Mouse (Mus musculus): ENCODE measurements around the gene Orai1.

DNA sequence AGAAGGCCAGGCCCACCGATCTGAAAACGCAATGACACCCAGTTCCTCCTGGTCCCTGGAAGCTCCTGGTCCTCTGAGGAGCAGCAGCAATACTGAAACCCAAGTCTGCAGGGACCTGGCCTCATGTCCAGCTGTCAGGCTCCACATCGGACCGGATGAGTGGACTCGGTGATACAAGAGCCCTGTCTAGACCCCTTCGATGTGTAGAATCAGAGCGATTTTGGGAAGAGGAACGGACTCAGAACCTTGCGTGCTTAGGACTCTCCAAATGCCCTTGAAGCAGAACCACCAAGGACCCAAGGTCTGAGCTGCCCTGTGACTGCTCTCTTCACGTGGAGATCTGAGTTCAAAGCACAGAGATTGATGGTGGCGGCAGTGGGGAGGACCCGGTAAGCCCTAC, 53.2 kb downstream of the Orai1 start, which contains the start of gene Tmem120b:
- TF ChIP-seq CTCF (IDR thresholded peaks at IDR 0.05; ENCODE audit: low read depth), result no peak
- TF ChIP-seq EP300 (IDR thresholded peaks at IDR 0.05; ENCODE audit: low read depth), result no peak
